Mouse (Mus musculus) ES-E14 (cell line): ENCODE measurements around the gene Fau. TPM values are rescaled to one million over a fixed set of nuclear protein-coding genes. Genes with fewer than 3 reads are reported as not detected.

Source experiments
- DNase-seq: peaks from one replicate; pipeline ENCODE4 v3.0.0-alpha.2; 2013; ENCODE audit warnings: low read depth, low spot score
- H3K27ac ChIP-seq: 2 replicates; pipeline ENCODE4 v1.5.1; 2012; ENCODE audit warnings: low read depth, mild to moderate bottlenecking, low read length, moderate library complexity, mixed read lengths; ENCODE audit not compliant: poor library complexity, insufficient read depth, severe bottlenecking
- H3K36me3 ChIP-seq: 2 replicates; pipeline ENCODE4 v1.6.1; 2012; ENCODE audit warnings: mild to moderate bottlenecking, low read length, moderate library complexity, mixed read lengths; ENCODE audit not compliant: control insufficient read depth, poor library complexity, insufficient read depth, severe bottlenecking
- H3K4me1 ChIP-seq, 2 experiments: fragments of 150-350 bp in 1 of 2; sonication (generic) in 1 of 2; 2 replicates each; pipeline ENCODE4 v1.6.1; 2012; ENCODE audit warnings: low read length in 2 of 2, mild to moderate bottlenecking in 1 of 2, mixed read lengths in 1 of 2; ENCODE audit not compliant: control insufficient read depth in 2 of 2, insufficient read depth in 2 of 2, poor library complexity in 1 of 2
- H3K4me3 ChIP-seq, 2 experiments: fragments of 150-350 bp in 1 of 2; sonication (generic) in 1 of 2; 2 replicates each; pipeline ENCODE4 v1.5.1; 2012; ENCODE audit warnings: low read length in 2 of 2, low read depth in 1 of 2, mild to moderate bottlenecking in 1 of 2, mixed read lengths in 1 of 2; ENCODE audit not compliant: insufficient read depth in 1 of 2, poor library complexity in 1 of 2, severe bottlenecking in 1 of 2
- H3K9ac ChIP-seq: 2 replicates; pipeline ENCODE4 v1.6.1; 2012; ENCODE audit warnings: low read depth, mild to moderate bottlenecking, low read length, mixed read lengths; ENCODE audit not compliant: poor library complexity, insufficient read depth, severe bottlenecking
- H3K9me3 ChIP-seq: fragments of 150-350 bp; sonication (generic); 2 replicates; pipeline ENCODE4 v1.6.1; 2012; ENCODE audit warnings: low read depth, mild to moderate bottlenecking, low read length; ENCODE audit not compliant: control insufficient read depth, insufficient read depth
- CHD2 ChIP-seq: IDR thresholded peaks from 2 replicates; pipeline ENCODE4 v1.6.1; 2014; ENCODE audit warnings: mild to moderate bottlenecking, low read depth, low read length, inconsistent platforms
- HCFC1 ChIP-seq: IDR thresholded peaks from 2 replicates; pipeline ENCODE4 v1.6.1; 2012; ENCODE audit warnings: low read length, inconsistent platforms, borderline replicate concordance; ENCODE audit not compliant: insufficient read depth
- MAFK ChIP-seq: IDR thresholded peaks from 2 replicates; pipeline ENCODE4 v1.6.1; 2014; ENCODE audit warnings: mild to moderate bottlenecking, low read depth, low read length, inconsistent platforms; ENCODE audit not compliant: insufficient read depth
- ZC3H11A ChIP-seq: IDR thresholded peaks from 2 replicates; pipeline ENCODE4 v1.6.1; 2012; ENCODE audit warnings: low read depth, mild to moderate bottlenecking, inconsistent platforms, low read length, borderline replicate concordance
- ZNF384 ChIP-seq: IDR thresholded peaks from 2 replicates; pipeline ENCODE4 v1.6.1; 2012; ENCODE audit warnings: low read depth, low read length, inconsistent platforms
- in situ Hi-C, 2 experiments: fragments of 600-800 bp; cut with MboI; formaldehyde crosslinking; loops; one replicate each; pipeline ENCODE4 v1.15.1; 2025; ENCODE audit warnings: low sequenced_read_pairs in 2 of 2, inconsistent platforms in 1 of 2; ENCODE audit not compliant: unreplicated experiment in 2 of 2
- total RNA-seq: library from RNA; depleted of rRNA; stranded (reverse); fragments of 300-350 nt; gene quantifications from 2 replicates; pipeline ENCODE4 v1.2.3, GENCODE M21; 2012

Fau gene
- total RNA-seq, 1 experiment, result 1,510 TPM

- Histone ChIP-seq H3K4me1 (no peaks in the 10 kb centered on the region; a peak in 1 of 4 replicates), H3K4me3 (peak overlapping the region; percentile 74 to 80), H3K36me3 (peaks cover 23% of the 10 kb centered on the region), H3K9ac (peak overlapping the region; percentile 80), H3K27ac (peak overlapping the region; percentile 71), H3K9me3 (no peaks in the 10 kb centered on the region)
- TF ChIP-seq ZNF384 (no peak), HCFC1 (no peak), ZC3H11A (no peak), MAFK (no peak)
- in situ Hi-C loops, result no loop called here
- no peak for DNase-seq
Observed at GRCm38 (mm10) chr19:6045366-6046293, 12.0 kb upstream of the Fau start.

GRCm38 (mm10) chr19:6046294-6047153, 11.1 kb upstream of the Fau start, which contains the start of gene Syvn1:
Gene Syvn1, plus strand, starts transcription at chr19:6046576.
- peak within 1 kb of the TSS; percentile 81 for H3K27ac ChIP-seq
- peaks cover 32% of the 10 kb centered on the region for H3K36me3 ChIP-seq
- H3K9me3 ChIP-seq, result no peaks in the 10 kb centered on the region
- DNase-seq, result peak; percentile 90
- peak within 1 kb of the TSS; percentile 74 to 80 for H3K4me3 ChIP-seq
- peak within 1 kb of the TSS; percentile 91 for H3K9ac ChIP-seq
- in situ Hi-C loops, result no loop called here
- H3K4me1 ChIP-seq, result no peaks in the 10 kb centered on the region; a peak in 1 of 4 replicates
- TF ChIP-seq CHD2 (peak; percentile 94), ZNF384 (no peak)

- H3K27ac ChIP-seq, result no peak overlapping the region; the same call in 1 of the 2 replicates
- H3K4me1 ChIP-seq, result no peaks in the 10 kb centered on the region; a peak in 1 of 4 replicates
- no peak for DNase-seq
- H3K9ac ChIP-seq, result peak overlapping the region; percentile 91
- H3K9me3 ChIP-seq, result no peaks in the 10 kb centered on the region
- H3K4me3 ChIP-seq, result peak overlapping the region; percentile 74 to 80
- TF ChIP-seq HCFC1 (no peak), ZNF384 (no peak), CHD2 (no peak), MAFK (no peak)
- H3K36me3 ChIP-seq, result peaks cover 38% of the 10 kb centered on the region
- in situ Hi-C loops, result no loop called here
Observed at GRCm38 (mm10) chr19:6047154-6047898, 10.3 kb upstream of the Fau start.

GRCm38 (mm10) chr19:6047899-6048166, 9.8 kb upstream of the Fau start:
- DNase-seq, result no peak
- TF ChIP-seq CHD2, result no peak
- TF ChIP-seq HCFC1, result no peak
- TF ChIP-seq ZNF384, result no peak
- in situ Hi-C loops, result no loop called here
- peak overlapping the region; percentile 74 to 80 for H3K4me3 ChIP-seq
- no peaks in the 10 kb centered on the region for H3K9me3 ChIP-seq
- no peak overlapping the region for H3K27ac ChIP-seq
- no peaks in the 10 kb centered on the region; a peak in 1 of 4 replicates for H3K4me1 ChIP-seq
- H3K9ac ChIP-seq, result peak overlapping the region; percentile 91
- H3K36me3 ChIP-seq, result peaks cover 42% of the 10 kb centered on the region
